Mouse (Mus musculus) forebrain, embryonic 15.5 days (tissue): ENCODE measurements at regions not wholly inside any gene's neighbourhood (a gene's known extent, or its start where the extent isn't known, plus 50 kb on each side); places are given as distances from the start of the nearest gene placed in this dataset.

ENCODE experiments used
- ATAC-seq: fragments of 200-750 bp; cut with Nextera tagmentation; replicated peaks from 2 replicates; pipeline ENCODE4 v1.8.0; 2017; ENCODE audit warnings: mild to moderate bottlenecking, moderate TSS enrichment, moderate library complexity
- H3K27ac ChIP-seq: fragments of 300-500 bp; sonication (generic); replicated peaks from 2 replicates; pipeline ENCODE4 v1.5.1; 2015; ENCODE audit warnings: mild to moderate bottlenecking, inconsistent platforms
- H3K27me3 ChIP-seq: fragments of 300-500 bp; sonication (generic); 2 replicates; pipeline ENCODE4 v1.6.1; 2015; ENCODE audit warnings: inconsistent platforms
- H3K36me3 ChIP-seq: fragments of 300-500 bp; sonication (generic); 2 replicates; pipeline ENCODE4 v1.6.1; 2015; ENCODE audit warnings: mild to moderate bottlenecking, inconsistent platforms
- H3K4me1 ChIP-seq: fragments of 300-500 bp; sonication (generic); 2 replicates; pipeline ENCODE4 v1.6.1; 2015; ENCODE audit warnings: inconsistent platforms
- H3K4me2 ChIP-seq: fragments of 300-500 bp; sonication (generic); replicated peaks from 2 replicates; pipeline ENCODE4 v1.6.1; 2015; ENCODE audit warnings: mild to moderate bottlenecking, inconsistent platforms
- H3K4me3 ChIP-seq: fragments of 300-500 bp; sonication (generic); 2 replicates; pipeline ENCODE4 v1.5.1; 2015; ENCODE audit warnings: mild to moderate bottlenecking, inconsistent platforms
- H3K9ac ChIP-seq: fragments of 300-500 bp; sonication (generic); replicated peaks from 2 replicates; pipeline ENCODE4 v1.6.1; 2015; ENCODE audit warnings: mild to moderate bottlenecking, inconsistent platforms
- H3K9me3 ChIP-seq: fragments of 300-500 bp; sonication (generic); 2 replicates; pipeline ENCODE4 v1.6.1; 2016; ENCODE audit warnings: inconsistent platforms
- WGBS: fragments of 180-500 bp; shearing (Covaris S2); methylation state at CpG from one replicate; pipeline ENCODE4 v1.1.7; 2015; ENCODE audit warnings: mixed read lengths; 5-methylcytosine and 5-hydroxymethylcytosine counted together

- ATAC-seq, result no peak
- H3K4me3 ChIP-seq, result no peak overlapping the region
- H3K9me3 ChIP-seq, result no peaks in the 10 kb centered on the region
- H3K27ac ChIP-seq, result no peak overlapping the region
- no peaks in the 10 kb centered on the region for H3K36me3 ChIP-seq
- no peak overlapping the region for H3K4me2 ChIP-seq
- H3K27me3 ChIP-seq, result no peaks in the 10 kb centered on the region
- no peaks in the 10 kb centered on the region for H3K4me1 ChIP-seq
- H3K9ac ChIP-seq, result no peak overlapping the region
These were observed 207.2 kb upstream of the Dmd start for GRCm38 (mm10) chrX:82741478-82741877.

GRCm38 (mm10) chrX:82764204-82764603 is 184.5 kb upstream of the Dmd start:
- no peak for ATAC-seq
- Histone ChIP-seq H3K27ac (no peak overlapping the region), H3K9me3 (no peaks in the 10 kb centered on the region), H3K4me1 (no peaks in the 10 kb centered on the region), H3K4me3 (no peak overlapping the region), H3K27me3 (no peaks in the 10 kb centered on the region), H3K4me2 (no peak overlapping the region), H3K9ac (no peak overlapping the region), H3K36me3 (no peaks in the 10 kb centered on the region)
- WGBS, result 30% methylated on average over 2 of the region's 2 CpGs

GRCm38 (mm10) chrX:82809171-82809570 is 139.5 kb upstream of the Dmd start:
- 9% methylated on average over 2 of the region's 2 CpGs for WGBS
- Histone ChIP-seq H3K27ac (no peak overlapping the region), H3K36me3 (no peaks in the 10 kb centered on the region), H3K4me2 (no peak overlapping the region), H3K4me1 (no peaks in the 10 kb centered on the region), H3K9ac (no peak overlapping the region), H3K4me3 (no peak overlapping the region), H3K9me3 (no peaks in the 10 kb centered on the region), H3K27me3 (no peaks in the 10 kb centered on the region)
- ATAC-seq, result no peak

DNA sequence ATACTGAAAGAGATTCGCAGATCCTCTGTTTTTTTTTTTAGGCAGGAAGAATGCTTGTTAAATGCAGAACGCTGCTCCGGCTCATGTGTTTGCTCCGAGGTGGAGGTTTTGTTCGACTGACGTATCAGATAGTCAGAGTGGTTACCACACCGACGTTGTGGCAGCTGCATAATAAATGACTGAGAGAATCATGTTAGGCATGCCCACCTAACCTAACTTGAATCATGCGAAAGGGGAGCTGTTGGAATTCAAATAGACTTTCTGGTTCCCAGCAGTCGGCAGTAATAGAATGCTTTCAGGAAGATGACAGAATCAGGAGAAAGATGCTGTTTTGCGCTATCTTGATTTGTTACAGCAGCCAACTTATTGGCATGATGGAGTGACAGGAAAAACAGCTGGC is 134.1 kb upstream of the Dmd start:
- no peak for ATAC-seq
- Histone ChIP-seq H3K27ac (no peak overlapping the region), H3K27me3 (no peaks in the 10 kb centered on the region), H3K9me3 (no peaks in the 10 kb centered on the region), H3K4me1 (no peaks in the 10 kb centered on the region), H3K4me3 (peak overlapping the region; percentile 34), H3K4me2 (peak overlapping the region; percentile 39), H3K9ac (no peak overlapping the region), H3K36me3 (no peaks in the 10 kb centered on the region)
- 25% methylated on average over 11 of the region's 11 CpGs for WGBS

GRCm38 (mm10) chrX:82817045-82817444 is 131.6 kb upstream of the Dmd start:
- Histone ChIP-seq H3K4me3 (no peak overlapping the region), H3K27me3 (no peaks in the 10 kb centered on the region), H3K36me3 (no peaks in the 10 kb centered on the region), H3K4me1 (no peaks in the 10 kb centered on the region), H3K27ac (no peak overlapping the region), H3K4me2 (no peak overlapping the region), H3K9me3 (no peaks in the 10 kb centered on the region), H3K9ac (no peak overlapping the region)
- ATAC-seq, result no peak
- 47% methylated on average over 4 of the region's 4 CpGs for WGBS

DNA sequence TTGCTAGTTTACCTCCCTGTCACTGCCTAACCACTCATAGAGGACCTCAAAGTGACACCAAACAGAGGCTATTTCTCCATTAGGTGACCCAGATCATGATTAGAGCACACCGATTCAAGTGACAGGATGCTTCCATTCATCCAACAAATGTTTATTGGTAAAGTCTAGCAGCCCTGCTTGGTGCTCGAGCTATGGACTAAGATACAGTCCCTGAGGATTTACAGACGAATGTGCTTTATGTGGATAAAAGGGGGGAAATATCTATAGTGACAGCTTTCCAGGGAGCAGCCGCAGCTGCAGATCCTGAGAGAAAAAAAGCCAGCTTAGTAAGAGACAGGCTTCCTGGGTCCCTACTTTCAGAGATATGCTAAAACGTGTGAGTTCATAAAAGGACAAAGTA is 125.1 kb upstream of the Dmd start:
- Histone ChIP-seq H3K9ac (no peak overlapping the region), H3K27ac (no peak overlapping the region), H3K9me3 (no peaks in the 10 kb centered on the region), H3K4me2 (no peak overlapping the region), H3K27me3 (no peaks in the 10 kb centered on the region), H3K4me3 (no peak overlapping the region), H3K4me1 (no peaks in the 10 kb centered on the region), H3K36me3 (no peaks in the 10 kb centered on the region)
- no peak for ATAC-seq
- WGBS, result 36% methylated on average over 5 of the region's 5 CpGs

DNA sequence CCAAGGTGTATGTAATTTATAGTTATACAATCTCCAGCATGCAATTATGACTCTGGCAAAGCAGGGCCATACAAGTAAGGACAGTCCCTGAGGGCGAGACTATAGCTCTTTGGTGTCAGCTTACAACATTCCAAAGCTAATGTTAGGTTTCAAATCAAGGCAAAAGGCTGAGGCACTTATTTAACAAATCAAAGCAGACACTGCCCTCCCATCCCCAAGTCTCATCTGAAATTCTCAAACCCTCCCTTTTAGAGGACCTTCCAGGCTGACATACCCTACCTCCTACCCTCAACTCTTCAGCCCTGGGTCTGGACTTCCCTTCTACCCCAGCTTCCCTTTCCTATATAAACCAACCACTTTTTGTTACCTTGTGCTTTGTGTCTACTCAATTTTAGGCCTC is 82.6 kb upstream of the Dmd start:
- Histone ChIP-seq H3K27ac (no peak overlapping the region), H3K9ac (no peak overlapping the region), H3K4me1 (no peaks in the 10 kb centered on the region), H3K36me3 (no peaks in the 10 kb centered on the region), H3K4me3 (no peak overlapping the region), H3K4me2 (no peak overlapping the region), H3K27me3 (no peaks in the 10 kb centered on the region), H3K9me3 (no peaks in the 10 kb centered on the region)
- no peak for ATAC-seq
- 33% methylated on average over 1 of the region's 1 CpGs for WGBS
